Mouse (Mus musculus) urinary bladder, postnatal 25 days (tissue): Measurements from ENCODE around the gene Speer4f2.
"Not testable (repeated sequence)": the region's sequence is repeated elsewhere in the genome, so short reads cannot be mapped to it uniquely, and the experiment has no call there.

Experiments
- DNase-seq: peaks from one replicate; pipeline ENCODE4 v3.0.0; 2022; ENCODE audit warnings: low spot score

Speer4f2 gene

DNA sequence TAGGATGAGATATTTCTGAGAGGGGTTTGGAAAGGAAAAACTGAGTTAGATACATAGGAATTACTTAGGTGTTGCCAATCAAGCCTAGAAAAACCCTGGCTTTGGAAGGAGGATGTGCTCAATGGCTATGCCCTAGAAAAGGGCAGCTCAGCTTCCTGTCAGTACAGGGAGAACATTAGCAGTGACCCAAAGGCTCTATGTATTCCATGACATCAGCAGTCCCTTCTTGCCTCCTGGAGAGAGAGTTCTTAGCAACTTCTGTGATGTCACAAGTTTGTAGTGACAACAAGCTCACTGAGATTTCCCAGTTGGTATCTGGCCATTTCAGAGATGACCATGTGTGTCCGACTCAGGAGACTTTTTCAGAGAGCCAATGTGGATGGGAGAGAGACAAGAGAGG lies at the start of gene Speer4f2:
Speer4f2 (plus strand) TSS at position 301 of the 400 bp plus-strand sequence.
- not testable (repeated sequence) for DNase-seq

DNA sequence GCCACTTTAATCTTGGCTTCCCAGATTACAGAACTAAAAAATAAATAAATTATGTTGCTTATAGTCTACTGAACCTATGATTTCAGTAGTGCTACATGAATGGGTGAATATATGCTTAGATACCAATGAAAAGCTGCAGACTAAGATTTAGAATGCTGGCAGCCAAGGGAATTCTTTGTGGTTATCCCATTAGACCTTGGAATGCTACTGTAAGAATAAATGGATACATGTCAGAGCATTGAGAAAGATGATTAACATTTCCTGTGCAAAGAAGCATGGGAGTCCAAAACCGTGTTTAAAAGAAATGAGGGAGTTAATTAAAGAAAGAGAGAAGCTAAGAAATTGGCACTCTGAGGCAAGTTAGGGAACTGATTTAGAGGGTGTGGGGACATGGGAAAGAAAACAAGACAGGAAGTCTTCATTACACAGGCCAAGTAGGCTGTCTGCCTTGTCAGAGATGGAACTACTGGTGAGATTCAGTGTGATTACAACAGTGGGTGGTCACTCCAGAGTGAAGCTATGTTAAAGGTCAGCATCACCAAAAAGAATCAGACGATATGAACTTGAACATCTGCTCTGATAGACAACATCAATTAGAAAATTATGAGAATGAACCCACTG lies 43.9 kb upstream of the Speer4f2 start:
- no peak for DNase-seq

DNA sequence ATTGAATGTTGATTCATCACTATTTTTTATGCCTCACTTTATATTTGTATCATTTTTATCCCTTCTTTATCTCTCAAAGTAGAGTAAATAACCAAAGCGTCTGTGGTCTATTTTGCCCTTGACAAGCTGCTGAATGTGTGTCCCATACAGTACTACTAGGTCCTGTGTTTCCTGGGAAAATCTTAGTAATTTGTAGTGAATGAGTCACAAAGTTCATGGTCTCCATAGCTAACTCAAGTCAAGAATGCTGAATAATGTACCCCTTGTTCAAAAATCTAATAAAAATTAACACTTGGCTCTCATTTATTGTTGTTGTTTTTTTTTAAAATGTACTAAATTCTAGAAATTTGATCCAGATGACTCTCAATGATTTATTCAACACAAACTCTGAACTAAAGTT lies 38.1 kb upstream of the Speer4f2 start:
- no peak for DNase-seq

DNA sequence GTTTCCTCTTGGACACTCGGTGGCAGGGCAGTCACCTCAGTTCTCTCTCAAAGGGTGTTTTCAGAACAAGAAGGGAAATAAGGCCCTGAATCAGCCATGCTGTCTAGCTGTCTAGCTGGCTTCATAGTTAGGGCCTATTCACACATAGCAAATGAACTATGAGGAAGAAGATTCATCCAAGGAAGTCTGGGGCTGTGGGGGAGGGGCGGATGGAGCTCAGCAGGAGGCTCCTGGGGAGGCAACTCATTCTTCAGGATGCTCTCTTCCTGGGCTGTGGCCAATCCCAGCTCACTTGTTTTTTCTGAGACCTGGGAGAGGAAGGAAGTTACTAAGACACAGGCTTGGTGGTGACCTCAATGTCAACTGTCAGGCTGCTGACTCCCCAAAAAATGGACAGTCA lies 27.2 kb upstream of the Speer4f2 start:
- DNase-seq = not testable (repeated sequence)

DNA sequence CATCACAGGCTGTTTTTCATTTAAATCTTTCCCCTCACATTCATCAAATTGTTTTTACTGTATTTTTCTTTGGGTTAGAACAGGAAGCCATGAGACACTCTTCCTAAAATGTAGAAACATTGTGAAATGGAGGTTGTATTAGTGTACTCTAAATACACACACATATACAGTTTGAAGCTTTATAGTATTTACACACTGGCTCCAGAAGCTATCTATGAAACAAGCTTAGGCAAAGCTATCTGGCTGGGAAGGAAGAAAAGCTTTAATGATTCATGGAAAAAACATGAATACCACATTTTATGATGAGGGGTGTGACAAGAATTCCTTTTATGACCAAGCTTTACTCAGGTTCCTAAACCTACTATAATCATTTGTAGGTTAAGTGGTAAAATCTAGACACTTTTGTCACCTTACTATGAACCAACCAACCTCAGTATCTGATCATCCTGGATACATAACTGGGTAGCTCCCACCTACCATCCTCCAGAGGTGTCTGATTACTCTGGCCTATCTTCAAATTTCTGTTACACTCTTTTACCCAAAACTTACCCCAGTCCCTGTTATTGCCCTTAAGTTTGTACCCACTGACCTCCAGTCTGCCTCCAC lies 13.5 kb upstream of the Speer4f2 start:
- DNase-seq = no peak

DNA sequence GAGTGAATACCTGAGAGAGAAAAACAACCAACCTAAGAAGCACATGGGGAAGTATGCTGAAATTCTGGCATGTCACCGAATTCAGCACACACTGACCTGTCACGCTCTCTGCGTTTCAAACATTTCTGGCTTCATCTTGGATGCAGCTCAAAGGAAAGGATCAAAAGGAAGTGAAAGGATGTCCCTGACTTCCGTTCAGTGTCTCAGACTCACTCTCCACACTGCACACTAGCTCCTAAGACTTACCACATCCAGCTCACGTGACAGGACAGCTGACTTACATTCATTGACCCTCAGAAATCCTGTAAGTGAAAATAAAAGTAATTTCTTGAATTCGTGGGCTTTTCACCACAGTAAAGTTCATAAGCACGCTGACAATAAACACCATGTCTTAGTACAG lies 16.9 kb downstream of the Speer4f2 start:
- no peak for DNase-seq

DNA sequence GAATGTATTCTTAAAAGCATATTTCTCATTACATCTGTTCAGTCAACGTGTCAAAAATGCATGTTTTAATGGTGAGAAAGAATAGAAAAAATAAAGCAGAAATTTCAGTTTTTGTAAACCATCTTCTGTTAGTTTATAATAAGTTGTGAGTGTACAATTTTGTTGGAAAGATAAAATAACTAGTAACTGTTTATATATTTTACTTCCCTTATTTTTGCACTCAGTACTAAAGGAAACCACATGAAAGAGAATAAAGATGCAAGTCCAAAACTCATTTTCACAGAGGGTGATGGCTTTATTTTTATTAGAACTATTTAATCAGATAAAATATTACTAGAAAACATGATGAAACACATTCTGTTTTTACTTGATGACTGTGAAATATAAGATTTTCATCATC lies 18.2 kb downstream of the Speer4f2 start:
- DNase-seq = no peak

DNA sequence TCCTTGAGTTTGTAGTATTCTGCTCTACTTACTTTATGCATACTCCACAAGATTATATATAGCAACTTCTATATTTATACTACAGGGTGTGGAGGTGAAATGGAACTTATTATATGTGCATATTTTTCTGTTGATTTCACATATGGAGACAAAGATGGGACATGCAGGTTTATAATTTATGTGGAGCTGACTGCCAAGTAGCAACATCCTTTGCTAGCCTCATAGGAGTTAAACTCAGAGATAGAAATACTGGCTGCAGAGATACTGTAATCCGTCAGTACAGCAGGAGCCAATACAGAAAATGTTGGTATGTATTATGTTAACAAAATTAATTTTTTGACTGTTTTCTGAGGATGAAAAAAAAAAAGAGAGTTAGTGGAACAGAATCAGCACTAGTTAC lies 27.6 kb downstream of the Speer4f2 start:
- no peak for DNase-seq

DNA sequence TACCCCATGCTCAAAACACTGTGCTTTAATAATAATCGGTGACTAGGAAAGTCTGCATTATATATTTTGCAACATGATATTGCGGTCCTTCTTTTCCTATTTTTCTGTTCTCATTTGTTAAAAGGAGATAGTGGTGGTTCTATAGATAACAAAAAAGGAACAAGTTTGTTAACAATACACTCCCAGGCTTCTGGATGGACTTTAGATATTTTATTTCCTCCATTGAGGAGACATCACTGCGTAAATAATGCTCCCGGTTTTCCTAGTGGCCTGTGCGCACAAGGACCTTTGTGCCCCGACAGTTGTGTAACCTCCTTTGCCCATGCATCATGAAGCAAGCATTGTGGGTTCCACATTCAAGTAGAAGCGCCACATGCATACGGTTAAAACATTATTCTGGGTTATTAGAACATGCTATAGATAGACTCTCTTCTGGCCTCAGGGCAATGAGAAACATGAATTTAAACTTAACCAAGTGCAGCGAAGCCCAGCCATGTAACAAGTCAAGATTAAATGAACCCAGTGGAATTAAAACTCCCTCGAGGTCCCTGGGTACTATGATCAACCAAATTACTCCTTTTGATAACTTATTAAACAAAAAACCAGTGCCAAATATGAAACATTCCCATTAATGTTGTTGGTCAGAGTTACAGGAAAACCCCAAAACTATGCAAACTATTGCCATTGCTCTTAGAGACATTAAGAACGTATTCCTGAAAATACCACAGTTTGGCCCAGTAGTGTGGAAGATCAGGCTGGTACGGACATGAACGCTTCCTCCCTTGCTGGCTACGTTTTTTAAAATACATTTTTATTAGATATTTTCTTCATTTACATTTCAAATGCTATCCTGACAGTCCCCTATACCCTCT lies 28.5 kb downstream of the Speer4f2 start:
- DNase-seq = no peak

DNA sequence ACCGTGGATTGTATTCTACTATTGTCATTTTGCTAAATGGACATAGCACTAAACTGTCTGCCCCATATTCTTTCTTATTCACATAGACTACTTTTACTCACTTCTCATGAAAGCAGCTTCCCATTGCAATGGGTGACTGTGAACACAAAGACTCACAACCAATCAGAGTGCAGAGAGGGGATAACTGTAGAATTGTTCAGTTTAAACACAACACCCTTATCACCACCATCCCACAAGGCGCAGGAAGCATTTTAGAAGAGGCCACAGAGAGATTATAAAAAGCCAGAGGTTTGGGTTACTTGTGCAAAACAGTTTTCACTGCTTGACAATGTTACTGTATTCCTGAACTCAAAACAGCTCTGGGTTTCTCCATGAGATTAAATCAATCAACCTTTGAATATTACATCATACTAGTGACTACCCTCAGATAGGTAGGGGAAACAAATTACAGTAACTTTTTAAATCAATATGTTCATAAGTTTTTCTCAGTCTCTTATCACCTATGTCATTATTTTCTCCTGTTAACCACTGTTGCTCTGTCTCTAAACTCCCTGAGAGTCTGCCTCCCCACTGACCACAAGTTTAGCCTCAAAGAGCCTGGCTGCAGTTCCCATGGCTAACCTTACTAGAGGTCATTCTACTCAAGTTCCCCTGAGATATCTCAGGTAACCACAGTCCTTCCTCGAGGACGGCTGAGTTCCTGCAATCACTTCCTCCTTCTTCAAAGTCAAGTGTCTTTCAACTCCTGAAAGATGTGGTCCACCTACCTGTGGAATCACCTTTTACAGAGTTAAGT lies 29.5 kb downstream of the Speer4f2 start:
- no peak for DNase-seq

DNA sequence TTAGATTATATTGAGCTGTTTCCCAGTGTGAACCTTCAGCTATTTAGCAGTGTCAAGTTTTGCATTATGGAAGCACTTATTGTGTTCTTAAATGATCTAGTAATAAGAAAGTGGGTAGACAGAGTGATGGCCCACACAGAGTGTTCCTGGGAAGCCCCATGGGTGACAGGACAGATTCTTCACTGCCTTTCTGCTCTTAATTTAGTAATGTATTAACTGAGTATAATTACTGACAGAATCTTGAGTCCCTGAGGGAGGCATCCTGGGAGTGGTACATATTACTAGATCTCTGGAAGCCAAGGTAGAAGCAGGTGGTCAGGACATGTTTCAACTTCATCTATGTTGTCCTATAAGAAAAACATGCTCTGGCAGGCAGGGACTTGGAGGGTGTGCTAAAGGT lies 30.6 kb downstream of the Speer4f2 start:
- no peak for DNase-seq

DNA sequence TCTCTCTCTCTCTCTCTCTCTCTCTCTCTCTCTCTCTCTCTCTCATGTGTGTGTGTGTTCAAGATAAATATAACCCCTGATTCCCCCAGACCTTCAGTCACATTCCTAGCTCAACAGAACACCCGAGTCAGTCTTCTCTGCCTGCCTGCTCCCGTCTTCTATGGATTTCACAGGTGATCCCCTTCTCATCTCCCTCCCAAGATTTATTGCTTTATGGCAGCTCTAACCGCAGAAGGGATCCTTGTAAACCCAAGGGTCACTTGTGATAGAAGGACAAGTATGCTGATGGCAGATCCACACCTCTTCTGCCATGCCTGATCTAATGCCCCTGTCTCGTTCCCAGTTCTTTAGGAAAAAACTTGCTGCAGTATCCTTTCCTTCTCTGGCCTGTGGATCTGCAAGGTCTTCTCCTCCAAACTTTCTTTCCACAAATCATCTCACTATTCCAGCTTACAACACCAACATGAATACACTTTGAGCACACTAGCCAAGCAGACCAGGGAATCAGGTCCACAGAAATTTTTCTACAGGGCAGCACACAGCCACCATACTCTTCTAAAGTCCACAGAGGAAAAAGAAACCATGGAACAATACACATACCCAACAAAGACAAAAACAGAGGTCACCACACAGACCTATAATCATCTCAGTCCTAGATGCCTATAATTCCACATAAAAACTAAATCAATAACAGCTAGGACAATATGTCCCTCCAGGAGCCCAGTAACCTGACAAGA lies 36.1 kb downstream of the Speer4f2 start:
- DNase-seq = no peak

DNA sequence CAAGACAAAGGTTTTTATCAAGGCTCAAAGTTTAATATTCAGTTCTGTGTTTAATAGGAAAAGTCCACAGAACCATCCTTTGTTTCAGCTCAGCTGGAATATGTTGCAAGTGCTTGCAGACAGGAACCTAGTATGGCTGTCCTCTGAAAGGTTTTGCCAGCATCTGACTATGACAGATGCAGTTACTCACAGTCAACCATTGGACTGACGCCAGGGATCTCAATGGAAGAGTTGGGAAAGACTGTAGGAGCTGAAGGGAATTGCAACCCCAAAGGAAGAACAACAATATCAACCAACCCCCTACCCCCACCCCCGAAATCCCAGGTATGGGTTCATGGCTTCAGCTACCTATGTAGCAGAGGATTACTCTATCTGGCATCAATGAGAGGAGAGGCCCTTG lies 44.2 kb downstream of the Speer4f2 start:
- no peak for DNase-seq

DNA sequence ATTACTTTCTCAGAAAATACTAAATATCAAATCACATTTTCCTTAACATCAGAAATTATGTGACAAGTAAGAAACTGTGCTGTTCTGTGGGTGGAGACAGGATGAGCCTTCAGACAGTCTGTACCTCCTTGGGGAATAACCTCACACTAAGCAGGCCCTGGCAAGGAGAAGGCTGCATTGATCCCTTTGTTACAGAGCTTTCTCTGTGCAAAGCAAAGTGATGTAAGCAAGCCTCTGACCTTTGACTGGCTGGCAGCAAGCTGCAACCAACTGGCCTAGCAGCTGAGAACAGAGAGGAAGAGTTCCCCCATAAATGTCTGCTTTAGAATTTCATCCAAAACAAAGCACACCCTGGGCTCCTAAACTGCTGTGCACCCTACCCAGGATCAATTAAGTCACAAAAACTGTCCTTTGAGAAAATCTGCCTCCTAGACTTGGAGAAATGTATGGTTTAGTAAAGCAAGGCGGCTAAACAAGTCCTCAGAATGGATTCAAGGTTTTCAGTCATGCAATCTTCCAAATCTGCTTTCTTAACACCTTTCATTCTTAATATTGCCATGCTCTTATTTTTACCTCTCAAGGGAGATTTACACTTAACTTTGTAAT lies 46.3 kb downstream of the Speer4f2 start:
- DNase-seq = peak; percentile 7

DNA sequence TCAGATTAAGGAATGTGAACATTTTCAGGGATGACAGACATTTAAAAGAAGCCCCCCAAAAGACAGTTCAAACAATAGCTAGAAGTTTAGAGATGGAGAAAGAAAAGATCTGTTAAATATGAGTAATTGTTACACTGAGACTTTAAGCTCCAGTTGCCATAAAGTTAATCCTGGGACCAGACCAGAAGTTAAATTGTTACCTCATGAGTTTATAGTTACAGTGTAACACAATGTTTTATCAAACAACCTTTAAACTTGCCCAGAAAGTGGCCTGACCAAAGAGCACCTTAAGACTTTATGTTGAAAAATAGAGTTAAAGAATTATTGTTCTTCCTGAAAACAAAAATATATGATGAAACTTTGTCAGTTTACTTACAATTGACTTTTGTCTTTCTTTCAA lies 46.9 kb downstream of the Speer4f2 start:
- DNase-seq = no peak

DNA sequence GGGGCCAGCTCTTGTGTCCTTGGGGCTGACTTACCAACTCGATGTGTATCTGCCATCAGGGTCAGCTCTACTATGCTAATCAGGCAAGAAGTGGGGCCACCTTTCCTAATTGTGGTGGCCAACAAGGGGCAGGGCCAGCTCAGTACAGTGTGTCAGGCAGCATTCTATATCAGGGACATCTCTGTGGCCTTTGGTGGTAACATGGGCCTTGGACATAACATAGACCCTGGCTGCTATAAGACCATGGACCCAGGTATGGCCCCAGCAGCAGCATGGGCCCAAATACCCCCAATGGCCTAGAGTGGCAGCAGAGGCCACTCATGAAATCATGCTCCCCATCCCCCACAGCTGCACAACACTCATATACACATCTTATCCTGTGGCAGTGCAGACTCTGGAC lies 49.2 kb downstream of the Speer4f2 start:
- DNase-seq = no peak

DNA sequence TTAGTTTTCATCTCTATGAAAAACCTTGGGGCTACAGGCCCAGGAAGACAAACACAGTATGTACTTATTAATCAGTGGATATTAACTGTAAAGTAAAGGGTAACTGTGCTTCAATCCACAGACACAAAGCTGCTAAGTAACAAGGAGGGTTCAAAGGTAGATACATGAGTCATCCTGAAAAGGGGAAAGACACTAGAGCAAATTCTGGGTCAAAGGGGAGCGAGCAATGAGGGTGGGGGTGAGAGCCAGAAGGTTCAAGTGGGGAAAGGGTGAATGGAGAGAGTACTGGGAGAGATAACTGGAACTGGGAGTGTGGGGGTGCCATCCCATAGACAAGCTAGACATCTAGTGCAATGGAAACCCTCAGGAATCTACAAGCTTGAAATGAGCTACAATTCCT lies 54.0 kb downstream of the Speer4f2 start:
- DNase-seq = no peak
